Mouse (Mus musculus) hindbrain, embryonic 10.5 days (tissue): Measurements from ENCODE around the gene Lrfn2. TPM values are rescaled to one million over a fixed set of nuclear protein-coding genes. Genes with fewer than 3 reads are reported as not detected.

Experiments
- DNase-seq: peaks from one replicate; pipeline ENCODE4 v3.0.0-alpha.2; 2017; ENCODE audit warnings: low spot score
- H3K27ac ChIP-seq: fragments of 300-500 bp; sonication (generic); 2 replicates; pipeline ENCODE4 v1.5.1; 2016; ENCODE audit warnings: mild to moderate bottlenecking, moderate library complexity
- H3K27me3 ChIP-seq: fragments of 300-500 bp; sonication (generic); 2 replicates; pipeline ENCODE4 v1.6.1; 2016; ENCODE audit warnings: mild to moderate bottlenecking; ENCODE audit not compliant: poor library complexity, insufficient read depth, severe bottlenecking
- H3K36me3 ChIP-seq: fragments of 300-500 bp; sonication (generic); 2 replicates; pipeline ENCODE4 v1.6.1; 2016; ENCODE audit warnings: mild to moderate bottlenecking, moderate library complexity
- H3K4me1 ChIP-seq: fragments of 300-500 bp; sonication (generic); replicated peaks from 2 replicates; pipeline ENCODE4 v1.6.1; 2016; ENCODE audit warnings: mild to moderate bottlenecking
- H3K4me3 ChIP-seq: fragments of 300-500 bp; sonication (generic); 2 replicates; pipeline ENCODE4 v1.5.1; 2016; ENCODE audit warnings: mild to moderate bottlenecking, moderate library complexity
- H3K9me3 ChIP-seq: fragments of 300-500 bp; sonication (generic); 2 replicates; pipeline ENCODE4 v1.6.1; 2016; ENCODE audit warnings: mild to moderate bottlenecking, moderate library complexity
- WGBS: fragments of 180-500 bp; shearing (Covaris S2); methylation state at CpG from one replicate; pipeline ENCODE4 v1.1.7; 2016; 5-methylcytosine and 5-hydroxymethylcytosine counted together
- polyA plus RNA-seq: library from polyadenylated mRNA; unstranded; fragments of >200 nt; fragmentation: Nextera tagmentation; extraction: Ambion mirVana; gene quantifications from 2 replicates; pipeline ENCODE4 v1.2.1, GENCODE M21; 2016

Lrfn2 gene
- polyA plus RNA-seq, 1 experiment from 2014 or later = 0.54 TPM

DNA sequence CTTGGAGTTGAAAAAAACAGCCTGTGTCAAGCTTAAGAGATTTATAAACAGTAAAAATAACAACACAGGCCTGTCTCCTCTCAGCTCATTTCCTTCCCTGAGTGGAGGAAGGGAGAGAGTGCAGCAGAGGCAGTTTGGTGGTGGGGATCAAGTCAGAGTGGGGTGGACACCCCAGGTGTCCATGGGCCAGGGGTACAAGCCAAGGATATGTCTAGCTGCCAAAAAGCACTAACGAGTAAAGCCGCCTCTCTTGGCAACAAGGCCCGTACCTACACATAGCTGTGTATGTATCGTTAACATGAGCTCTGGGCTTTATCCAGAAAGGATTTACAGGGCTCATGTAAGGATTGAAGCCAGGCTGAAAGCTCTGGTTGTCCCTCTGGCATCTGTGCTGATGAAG lies 42.9 kb downstream of the Lrfn2 start:
- H3K27me3 ChIP-seq = no peaks in the 10 kb centered on the region
- peak overlapping the region; percentile 83 for H3K27ac ChIP-seq
- no peak for DNase-seq
- H3K4me1 ChIP-seq = peaks cover 86% of the 10 kb centered on the region
- H3K4me3 ChIP-seq = no peak overlapping the region
- 77% methylated on average over 4 of the region's 4 CpGs for WGBS
- H3K9me3 ChIP-seq = no peaks in the 10 kb centered on the region
- H3K36me3 ChIP-seq = no peaks in the 10 kb centered on the region

DNA sequence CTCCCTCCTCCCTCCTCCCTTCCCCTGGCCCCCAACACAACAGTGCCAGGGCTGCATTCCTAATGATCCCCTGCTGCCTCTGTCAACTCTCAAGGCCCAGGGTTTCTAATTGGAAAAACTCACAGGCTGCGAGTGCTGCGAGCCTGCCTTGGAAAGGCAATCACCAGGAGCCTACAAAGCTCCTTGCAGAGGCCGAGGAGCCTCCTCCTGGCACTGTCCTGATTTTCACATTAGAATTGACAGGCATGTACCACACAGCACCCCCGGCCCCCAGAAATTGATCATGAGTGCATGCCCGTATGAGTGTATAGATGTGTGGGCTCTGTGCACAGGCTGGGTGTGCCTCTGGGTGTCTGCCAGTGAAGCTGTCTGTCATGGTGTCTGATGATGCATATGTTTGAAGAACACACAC lies 44.4 kb downstream of the Lrfn2 start:
- Histone ChIP-seq H3K36me3 (no peaks in the 10 kb centered on the region), H3K27me3 (no peaks in the 10 kb centered on the region), H3K4me3 (no peak overlapping the region), H3K9me3 (no peaks in the 10 kb centered on the region), H3K27ac (peak overlapping the region; percentile 83), H3K4me1 (peaks cover 77% of the 10 kb centered on the region)
- 22% methylated on average over 5 of the region's 5 CpGs for WGBS
- peak; percentile 56 for DNase-seq

DNA sequence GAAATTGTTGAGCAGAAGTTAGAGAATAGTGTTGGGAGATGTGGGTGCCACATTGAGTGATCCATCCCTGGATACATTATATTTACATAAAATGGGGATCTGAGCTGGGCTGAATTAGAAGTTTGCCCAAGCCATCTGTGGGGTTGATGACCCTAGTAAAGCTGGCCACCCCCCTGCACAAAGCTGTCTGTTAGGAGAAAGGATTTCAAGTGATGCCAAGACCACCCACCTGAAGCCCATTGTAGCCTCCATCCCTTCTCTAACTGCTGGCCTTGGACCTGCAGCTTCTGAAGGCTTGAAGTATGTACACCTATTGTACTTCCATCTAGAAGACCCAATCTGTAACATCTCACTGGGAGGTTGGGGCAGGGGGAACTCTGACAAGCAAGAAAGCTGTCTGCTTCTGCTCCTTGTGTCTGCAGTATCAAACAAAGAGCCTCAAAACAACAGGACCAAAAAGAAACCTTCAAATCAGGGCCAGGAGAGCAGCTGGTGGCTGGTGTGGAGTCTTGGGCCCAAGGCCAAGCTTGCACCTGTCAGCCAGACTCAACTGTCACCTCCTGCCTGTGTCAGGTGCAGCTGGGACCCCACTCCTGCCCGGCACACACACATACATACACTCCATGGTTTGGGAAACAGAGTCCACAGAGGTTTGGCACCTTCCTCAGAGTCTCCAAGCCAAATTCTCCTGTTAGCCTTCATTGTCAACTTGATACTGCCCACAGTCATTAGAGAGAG lies 63.2 kb downstream of the Lrfn2 start:
- 0 out of 2 replicates have a peak, but pooled peaks cover 3% of the 10 kb centered on the region for H3K9me3 ChIP-seq
- DNase-seq = no peak
- peaks cover 15% of the 10 kb centered on the region for H3K4me1 ChIP-seq
- WGBS = 89% methylated on average over 1 of the region's 1 CpGs
- H3K36me3 ChIP-seq = no peaks in the 10 kb centered on the region
- H3K27me3 ChIP-seq = no peaks in the 10 kb centered on the region
- no peak overlapping the region for H3K4me3 ChIP-seq
- no peak overlapping the region for H3K27ac ChIP-seq

DNA sequence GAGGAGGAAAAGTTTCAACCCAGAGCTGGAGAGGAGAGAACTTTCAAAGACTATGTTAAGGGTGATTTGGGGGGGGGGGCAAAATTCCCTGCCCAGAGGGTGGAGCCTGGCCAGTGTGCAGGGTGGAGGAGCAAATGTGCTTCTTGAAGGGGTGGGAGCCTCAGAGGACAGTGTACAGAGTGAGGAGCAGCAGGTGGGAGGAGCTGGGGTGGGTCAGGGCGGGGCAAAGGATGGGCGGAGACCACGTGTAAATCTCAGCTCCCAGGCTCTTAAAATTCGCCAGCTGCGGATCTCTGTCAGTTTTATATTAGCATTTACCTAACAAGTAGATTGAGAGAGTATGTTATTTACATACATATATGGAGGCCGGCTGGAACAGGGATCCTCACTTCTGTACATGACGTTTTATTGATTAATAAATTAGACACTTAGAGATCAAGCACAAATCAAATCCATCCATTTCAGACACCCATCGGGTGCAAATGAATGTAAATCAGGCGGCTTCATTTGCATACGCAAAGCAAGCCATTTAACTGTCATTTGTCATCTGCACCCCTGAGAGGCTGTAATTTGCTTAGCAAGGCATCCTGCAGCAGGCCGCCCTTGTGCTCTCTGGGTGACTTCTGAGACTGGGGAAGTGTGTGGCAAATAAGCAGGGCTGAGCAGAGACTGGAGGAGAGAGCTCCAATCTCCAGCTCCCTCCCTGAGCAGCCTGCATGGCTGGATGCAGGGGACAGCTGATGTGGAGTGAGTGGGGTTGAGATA lies 67.5 kb downstream of the Lrfn2 start:
- no peaks in the 10 kb centered on the region for H3K27me3 ChIP-seq
- no peak overlapping the region for H3K27ac ChIP-seq
- 0 out of 2 replicates have a peak, but pooled peaks cover 3% of the 10 kb centered on the region for H3K9me3 ChIP-seq
- no peaks in the 10 kb centered on the region for H3K36me3 ChIP-seq
- H3K4me1 ChIP-seq = peaks cover 15% of the 10 kb centered on the region
- no peak for DNase-seq
- H3K4me3 ChIP-seq = no peak overlapping the region
- WGBS = 7% methylated on average over 11 of the region's 11 CpGs

DNA sequence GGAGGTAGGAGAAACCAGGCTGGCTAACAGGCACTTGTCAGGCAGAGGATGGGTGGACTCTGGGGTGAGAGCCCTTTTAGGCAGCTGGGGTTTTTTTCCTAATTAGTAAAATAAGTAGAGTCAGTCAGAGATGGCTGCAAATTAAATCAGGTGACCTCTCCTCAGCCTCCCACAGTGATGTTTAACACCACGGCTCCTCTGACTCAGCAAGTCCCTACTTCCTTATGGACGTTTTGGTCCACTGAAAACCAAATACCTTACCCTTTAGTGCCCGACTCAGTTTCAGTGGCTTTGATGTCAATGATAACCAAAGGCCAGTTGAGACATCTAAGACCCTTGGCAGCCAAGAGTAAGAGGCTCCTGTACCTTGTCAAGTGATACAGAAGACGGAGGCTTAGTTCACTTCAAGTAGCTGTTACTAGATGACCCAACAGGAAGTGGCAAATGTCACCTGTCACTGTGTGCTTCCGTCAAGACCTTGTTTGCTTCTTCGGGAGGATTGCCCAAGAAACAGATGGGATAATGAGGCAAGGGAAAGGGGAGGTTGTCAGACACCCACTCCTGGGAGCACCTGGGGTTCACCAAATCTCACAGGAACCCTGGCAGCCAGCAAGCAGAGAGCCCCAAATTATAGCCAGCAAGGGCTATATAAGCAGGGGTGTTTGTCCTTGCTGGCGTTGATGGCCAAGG lies 77.3 kb downstream of the Lrfn2 start:
- Histone ChIP-seq H3K4me3 (no peak overlapping the region), H3K9me3 (no peaks in the 10 kb centered on the region), H3K27me3 (no peaks in the 10 kb centered on the region), H3K4me1 (no peaks in the 10 kb centered on the region), H3K27ac (no peak overlapping the region), H3K36me3 (no peaks in the 10 kb centered on the region)
- no peak for DNase-seq
- WGBS = 75% methylated on average over 7 of the region's 7 CpGs

DNA sequence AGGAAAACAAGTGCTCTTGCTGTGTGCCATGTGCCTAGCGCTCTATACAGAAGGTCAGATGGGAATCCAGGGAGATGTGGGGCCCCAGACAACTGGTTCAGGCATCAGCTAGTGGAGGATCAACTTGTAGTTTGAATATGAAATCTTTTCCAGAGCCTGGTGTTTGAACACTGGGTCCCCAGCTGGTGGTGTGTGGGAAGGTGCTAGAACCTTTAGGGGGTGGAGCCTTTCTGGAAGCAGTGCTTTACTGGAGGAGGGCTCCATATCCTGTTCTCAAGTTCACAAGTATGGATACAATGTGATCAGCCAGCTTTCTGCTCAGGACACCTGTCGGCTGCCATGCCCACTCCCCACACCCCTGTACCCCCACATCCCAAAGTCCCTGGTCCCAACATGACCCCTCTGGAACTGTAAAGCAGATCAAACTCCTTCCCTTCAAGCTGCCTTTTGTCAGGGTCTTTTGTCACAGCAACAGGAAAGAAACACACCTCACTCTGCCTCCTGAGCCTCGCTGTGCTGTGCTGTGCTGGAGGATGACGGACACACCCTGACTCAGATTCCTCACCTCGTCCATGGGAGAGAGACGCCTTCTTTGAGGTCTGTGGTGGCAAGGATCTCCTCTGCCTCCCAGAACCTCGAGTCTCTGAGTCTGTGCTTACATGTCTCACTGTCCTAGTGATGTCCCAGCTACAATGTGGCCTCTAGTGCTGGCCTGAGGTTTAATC lies 81.9 kb downstream of the Lrfn2 start:
- peaks cover 12% of the 10 kb centered on the region for H3K4me1 ChIP-seq
- no peak overlapping the region for H3K27ac ChIP-seq
- H3K9me3 ChIP-seq = no peaks in the 10 kb centered on the region
- WGBS = 73% methylated on average over 7 of the region's 7 CpGs
- no peak for DNase-seq
- H3K27me3 ChIP-seq = no peaks in the 10 kb centered on the region
- no peak overlapping the region for H3K4me3 ChIP-seq
- H3K36me3 ChIP-seq = no peaks in the 10 kb centered on the region

DNA sequence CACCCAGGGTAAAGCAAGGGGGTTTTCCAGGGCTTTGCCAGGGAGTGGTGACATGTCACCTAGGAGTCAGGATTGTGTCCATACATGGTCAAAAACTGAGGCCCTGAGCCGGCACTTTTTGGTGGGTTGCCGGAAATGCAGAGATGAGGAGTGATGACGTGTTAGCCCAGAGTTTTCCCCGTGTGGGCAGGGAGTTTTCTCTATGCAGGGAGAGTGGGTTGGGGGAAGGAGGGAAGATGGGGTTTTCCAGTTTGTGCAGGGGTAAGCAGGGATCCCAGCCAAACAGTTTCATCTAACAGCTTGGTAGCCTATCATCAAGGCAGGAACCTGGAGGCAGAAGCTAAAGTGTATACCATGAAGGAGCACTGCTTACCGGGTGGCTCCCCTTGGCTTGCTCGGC lies 83.2 kb downstream of the Lrfn2 start:
- Histone ChIP-seq H3K36me3 (no peaks in the 10 kb centered on the region), H3K27me3 (no peaks in the 10 kb centered on the region), H3K9me3 (no peaks in the 10 kb centered on the region), H3K4me3 (no peak overlapping the region), H3K27ac (no peak overlapping the region), H3K4me1 (peaks cover 12% of the 10 kb centered on the region)
- 92% methylated on average over 6 of the region's 6 CpGs for WGBS
- no peak for DNase-seq

DNA sequence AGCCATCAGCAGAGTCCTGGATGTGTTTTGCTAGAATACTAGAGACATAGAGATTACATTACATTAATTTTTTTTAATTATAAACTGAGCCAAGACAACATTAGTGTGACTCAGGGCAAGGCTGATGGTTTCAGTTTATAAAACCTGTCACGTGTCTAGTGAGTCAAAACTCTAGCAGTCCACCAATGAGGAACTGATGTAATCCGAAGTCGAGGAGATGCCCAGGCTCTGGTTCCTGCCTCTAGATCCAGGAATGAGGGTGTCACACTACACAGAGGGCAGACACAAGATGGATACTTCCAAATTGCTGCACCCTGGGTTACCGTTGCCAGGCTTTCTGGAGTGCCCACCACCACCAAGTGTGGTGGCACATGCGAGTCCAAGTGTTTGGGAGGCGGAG lies 84.0 kb downstream of the Lrfn2 start:
- DNase-seq = no peak
- H3K4me1 ChIP-seq = peaks cover 12% of the 10 kb centered on the region
- no peak overlapping the region for H3K4me3 ChIP-seq
- no peaks in the 10 kb centered on the region for H3K27me3 ChIP-seq
- WGBS = 94% methylated on average over 6 of the region's 6 CpGs
- no peaks in the 10 kb centered on the region for H3K9me3 ChIP-seq
- no peaks in the 10 kb centered on the region for H3K36me3 ChIP-seq
- no peak overlapping the region for H3K27ac ChIP-seq

DNA sequence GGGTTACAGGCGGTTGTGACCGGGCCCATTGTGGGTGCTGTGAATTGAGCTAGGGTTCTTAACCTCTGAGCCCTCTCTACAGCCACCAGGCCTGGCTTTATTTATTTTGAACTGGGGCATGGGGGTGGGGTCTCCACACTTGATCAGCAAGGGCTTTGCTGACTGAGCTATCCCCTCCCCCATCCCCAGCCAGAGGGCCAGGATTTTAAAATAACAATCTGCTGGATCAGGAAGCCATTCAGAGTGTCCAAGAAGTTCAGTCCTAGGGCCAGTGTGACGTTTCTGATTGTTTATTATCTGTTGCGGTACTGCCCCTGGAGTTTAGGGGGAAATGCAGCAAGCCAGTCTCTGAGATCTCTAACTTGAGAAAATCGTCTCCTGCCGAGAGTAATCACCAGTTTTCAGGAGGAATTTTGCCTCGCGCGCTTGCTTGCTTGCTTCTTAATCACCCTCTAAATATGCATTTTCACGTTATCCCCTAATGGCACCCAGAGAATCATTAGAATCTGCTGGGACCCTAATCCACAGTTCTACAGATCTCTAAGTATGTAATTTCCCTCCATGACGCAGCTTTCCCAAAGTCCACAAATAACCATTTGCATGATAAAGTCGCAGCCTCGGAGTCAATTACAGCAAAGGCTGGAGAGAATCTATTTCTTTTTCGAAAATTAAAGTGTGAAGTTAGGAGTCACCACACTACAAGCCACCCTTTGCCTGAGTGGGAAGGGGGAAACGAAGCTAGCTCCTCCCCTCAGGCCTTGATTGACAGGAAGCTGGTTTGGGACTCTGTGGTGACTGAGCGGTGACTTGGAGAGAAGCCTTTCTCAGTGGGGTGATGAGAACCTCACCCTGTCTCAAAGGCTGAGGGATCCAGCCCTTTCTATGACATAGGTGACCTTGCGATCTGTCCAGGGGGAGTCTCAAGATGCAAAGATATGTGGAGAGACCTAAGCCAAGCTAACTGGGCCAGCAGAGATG lies 85.5 kb downstream of the Lrfn2 start:
- no peaks in the 10 kb centered on the region for H3K27me3 ChIP-seq

DNA sequence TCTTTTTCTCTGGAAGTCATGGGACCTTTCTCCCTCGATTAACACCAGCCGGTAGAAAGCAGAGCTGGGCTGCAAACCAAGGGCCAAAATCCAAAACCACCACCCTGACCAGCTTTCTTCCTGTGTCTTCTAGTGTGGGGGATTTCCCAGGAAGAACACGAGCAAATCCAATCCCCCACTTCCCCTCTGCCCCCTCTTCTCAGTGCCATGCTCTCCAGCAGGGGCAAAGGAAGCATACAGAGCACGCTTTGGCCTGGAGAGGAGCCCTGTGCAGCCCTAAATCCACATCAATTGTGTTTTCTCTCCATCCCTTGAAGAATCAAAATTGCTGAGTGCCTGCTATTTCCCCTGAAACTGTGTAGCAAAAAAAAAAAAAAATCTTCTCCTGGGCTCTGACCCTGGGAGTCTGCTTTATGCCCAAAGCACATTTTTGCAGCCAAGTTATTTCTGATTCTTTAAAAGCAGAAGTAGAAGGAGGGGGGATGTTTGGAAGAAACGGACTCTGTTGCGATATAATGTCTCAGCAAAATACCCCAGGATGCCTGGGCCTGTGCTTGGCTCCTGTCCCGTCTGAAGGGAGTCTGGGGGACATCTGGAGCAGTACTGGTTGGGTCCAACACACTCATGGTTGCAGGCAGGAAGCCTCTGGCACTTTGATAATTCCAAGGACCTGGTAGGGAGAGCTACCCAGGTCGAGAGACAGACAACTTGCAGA lies 86.8 kb downstream of the Lrfn2 start:
- Histone ChIP-seq H3K27ac (no peak overlapping the region), H3K4me3 (no peak overlapping the region), H3K9me3 (no peaks in the 10 kb centered on the region), H3K4me1 (peaks cover 16% of the 10 kb centered on the region), H3K36me3 (no peaks in the 10 kb centered on the region), H3K27me3 (no peaks in the 10 kb centered on the region)
- DNase-seq = no peak
- 81% methylated on average over 8 of the region's 8 CpGs for WGBS

More for the DNA sequence above, 85.5 kb downstream of the Lrfn2 start:
- 34% methylated on average over 17 of the region's 17 CpGs for WGBS
- DNase-seq = peak; percentile 34
- Histone ChIP-seq H3K36me3 (no peaks in the 10 kb centered on the region), H3K4me3 (no peak overlapping the region), H3K27ac (peak overlapping the region; percentile 13; the same call in 1 of the 2 replicates), H3K4me1 (peaks cover 16% of the 10 kb centered on the region), H3K9me3 (no peaks in the 10 kb centered on the region)

DNA sequence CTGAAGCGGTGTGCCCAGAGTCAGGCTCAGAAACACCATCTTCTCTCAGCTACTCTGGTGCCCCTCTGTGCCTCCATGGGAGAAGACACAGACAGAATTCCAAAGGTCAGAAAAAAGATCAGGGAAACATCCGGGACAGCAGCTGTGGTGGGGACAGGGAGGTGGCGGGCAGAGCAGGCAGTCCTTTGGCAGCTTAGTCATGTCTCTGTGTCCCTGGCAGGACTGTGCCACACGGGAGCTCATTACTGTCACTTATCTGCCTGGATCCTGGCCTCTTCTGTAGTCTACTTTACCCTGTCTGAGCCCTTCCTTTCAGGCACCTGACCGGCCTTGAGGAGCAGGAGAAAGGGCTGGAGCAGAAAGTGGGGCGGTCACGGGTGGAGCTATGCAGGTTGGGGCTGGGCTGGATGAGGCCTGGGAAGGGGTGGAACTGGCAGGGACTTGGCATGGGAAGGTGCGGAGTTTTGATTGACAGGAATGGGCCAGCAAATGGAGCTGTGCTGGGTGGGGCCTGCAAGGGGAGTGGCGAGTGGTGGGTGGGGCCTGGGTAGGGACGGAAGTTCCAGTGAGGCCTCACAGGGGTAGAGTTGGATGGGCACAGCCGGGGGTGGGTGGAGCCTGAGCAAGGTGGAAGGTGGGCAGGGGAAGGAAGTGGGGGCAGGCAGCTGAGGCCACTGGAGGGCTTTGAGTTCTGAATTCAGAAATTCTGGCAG lies 97.5 kb downstream of the Lrfn2 start:
- H3K4me1 ChIP-seq = peaks cover 24% of the 10 kb centered on the region
- H3K36me3 ChIP-seq = no peaks in the 10 kb centered on the region
- no peaks in the 10 kb centered on the region for H3K9me3 ChIP-seq
- H3K27ac ChIP-seq = no peak overlapping the region
- peak overlapping the region; percentile 4; the same call in 1 of the 2 replicates for H3K4me3 ChIP-seq
- H3K27me3 ChIP-seq = no peaks in the 10 kb centered on the region
- DNase-seq = peak; percentile 47
- 40% methylated on average over 11 of the region's 11 CpGs for WGBS
